Mouse (Mus musculus) telencephalon, adult 2 months (tissue): Measurements from ENCODE around the gene Cul7.
A peak's percentile ranks its signal among the peaks of the same experiment; 100 is the strongest.

Experiments used
- DNase-seq: peaks from one replicate; pipeline ENCODE4 v3.0.0-alpha.2; 2011; ENCODE audit warnings: low read depth, low spot score

The Cul7 gene

GRCm38 (mm10) chr17:46650232-46651031 lies at the start of gene Cul7:
TSS of gene Cul7 (plus strand) at chr17:46650337.
- DNase-seq, result peak; percentile 85

- no peak for DNase-seq
Observed at GRCm38 (mm10) chr17:46600569-46600968, 49.6 kb upstream of the Cul7 start.

- no peak for DNase-seq
Observed at GRCm38 (mm10) chr17:46602212-46602611, 47.9 kb upstream of the Cul7 start.

- DNase-seq, result no peak
Observed at GRCm38 (mm10) chr17:46603229-46603628, 46.9 kb upstream of the Cul7 start.

GRCm38 (mm10) chr17:46605126-46605525 lies 45.0 kb upstream of the Cul7 start:
- no peak for DNase-seq

- peak; percentile 64 for DNase-seq
Observed at GRCm38 (mm10) chr17:46605987-46606386, 44.1 kb upstream of the Cul7 start.

GRCm38 (mm10) chr17:46609721-46610514 lies 40.2 kb upstream of the Cul7 start:
- no peak for DNase-seq

- DNase-seq, result no peak
Observed at GRCm38 (mm10) chr17:46611316-46611715, 38.8 kb upstream of the Cul7 start.

- no peak for DNase-seq
Observed at GRCm38 (mm10) chr17:46612189-46612588, 37.9 kb upstream of the Cul7 start.

GRCm38 (mm10) chr17:46612820-46613219 lies 37.3 kb upstream of the Cul7 start:
- no peak for DNase-seq

- no peak for DNase-seq
Observed at GRCm38 (mm10) chr17:46613229-46613628, 36.9 kb upstream of the Cul7 start.

- no peak for DNase-seq
Observed at GRCm38 (mm10) chr17:46617799-46618198, 32.3 kb upstream of the Cul7 start.

GRCm38 (mm10) chr17:46618394-46618768 lies 31.8 kb upstream of the Cul7 start:
- DNase-seq, result no peak

- DNase-seq, result no peak
Observed at GRCm38 (mm10) chr17:46618769-46619682, 31.1 kb upstream of the Cul7 start.

- DNase-seq, result no peak
Observed at GRCm38 (mm10) chr17:46619683-46620357, 30.3 kb upstream of the Cul7 start.

- DNase-seq, result no peak
Observed at GRCm38 (mm10) chr17:46621324-46621723, 28.8 kb upstream of the Cul7 start.

- DNase-seq, result no peak
Observed at GRCm38 (mm10) chr17:46622269-46622668, 27.9 kb upstream of the Cul7 start.

GRCm38 (mm10) chr17:46623819-46624557 lies 26.1 kb upstream of the Cul7 start:
- DNase-seq, result no peak

- no peak for DNase-seq
Observed at GRCm38 (mm10) chr17:46624598-46624997, 25.5 kb upstream of the Cul7 start.

- DNase-seq, result no peak
Observed at GRCm38 (mm10) chr17:46627409-46627808, 22.7 kb upstream of the Cul7 start.

- no peak for DNase-seq
Observed at GRCm38 (mm10) chr17:46628471-46628790, 21.7 kb upstream of the Cul7 start.
